Mouse (Mus musculus): ENCODE data around the gene Otud3.

Otud3 gene

DNA sequence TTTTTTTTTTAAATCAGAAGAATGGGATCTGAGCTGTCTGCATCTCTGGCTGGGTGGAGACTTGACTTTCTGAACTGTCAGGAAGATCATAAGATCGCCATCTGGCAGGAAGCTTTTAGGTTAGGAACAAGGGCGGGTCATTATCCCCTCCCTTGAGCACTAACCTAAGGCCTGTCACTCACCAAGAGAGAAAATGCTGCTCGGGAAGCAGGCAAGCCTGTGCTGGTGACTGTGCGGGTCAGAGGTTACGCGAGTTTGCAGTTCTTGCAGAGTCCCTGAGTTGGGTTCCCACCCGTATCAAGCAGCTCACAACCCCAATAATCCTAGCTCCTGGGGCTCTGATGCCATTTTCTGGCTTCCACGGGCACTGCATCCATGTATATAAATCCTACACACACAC, 45.1 kb downstream of the Otud3 start:
- Histone ChIP-seq H3K36me3 (ENCODE audit: insufficient read depth, low read length) (no peaks in the 10 kb centered on the region), H3K27me3 (ENCODE audit: insufficient read depth, low read length) (no peaks in the 10 kb centered on the region), H3K4me1 (replicated peaks; ENCODE audit: low read depth, low read length) (peaks cover 38% of the 10 kb centered on the region), H3K4me3 (replicated peaks; ENCODE audit: low read length) (no peak overlapping the region), H3K9me3 (ENCODE audit: low read length) (no peaks in the 10 kb centered on the region; the same call in 1 of the 2 replicates)
- no peak for TF ChIP-seq CTCF (conservative IDR thresholded peaks at IDR 0.05; ENCODE audit: low read length)
- no peak for TF ChIP-seq POU5F1 (IDR thresholded peaks at IDR 0.05; ENCODE audit: borderline replicate concordance, low read length)
- no peak for TF ChIP-seq NANOG (IDR thresholded peaks at IDR 0.05; ENCODE audit: borderline replicate concordance, low read length)

DNA sequence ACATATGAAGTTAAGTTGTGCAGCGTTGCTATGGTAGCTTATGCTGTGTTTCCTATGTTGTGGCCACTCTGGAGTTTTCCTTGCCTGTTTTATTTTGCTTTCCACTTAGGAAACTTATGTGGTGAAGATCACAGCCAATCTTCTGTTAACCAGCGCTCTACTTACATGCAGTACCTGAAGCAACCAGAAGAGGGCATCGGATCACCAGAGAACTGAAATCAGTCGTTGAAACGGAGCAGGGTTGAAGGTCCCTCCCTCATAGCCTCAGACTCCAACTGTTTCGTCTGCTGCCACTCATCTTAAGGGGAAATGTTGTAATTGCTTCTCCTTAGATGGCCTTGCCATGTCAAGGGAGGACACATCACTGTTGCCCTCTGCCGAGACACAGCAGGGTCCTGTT, 47.3 kb downstream of the Otud3 start:
- Histone ChIP-seq H3K4me3 (replicated peaks; ENCODE audit: low read length) (no peak overlapping the region), H3K27me3 (ENCODE audit: insufficient read depth, low read length) (no peaks in the 10 kb centered on the region), H3K36me3 (ENCODE audit: insufficient read depth, low read length) (no peaks in the 10 kb centered on the region), H3K9me3 (ENCODE audit: low read length) (0 out of 2 replicates have a peak, but pooled peaks cover 3% of the 10 kb centered on the region), H3K4me1 (replicated peaks; ENCODE audit: low read depth, low read length) (peaks cover 60% of the 10 kb centered on the region)
- TF ChIP-seq NANOG (IDR thresholded peaks at IDR 0.05; ENCODE audit: borderline replicate concordance, low read length) = no peak
- TF ChIP-seq CTCF (conservative IDR thresholded peaks at IDR 0.05; ENCODE audit: low read length) = peak; percentile 84

DNA sequence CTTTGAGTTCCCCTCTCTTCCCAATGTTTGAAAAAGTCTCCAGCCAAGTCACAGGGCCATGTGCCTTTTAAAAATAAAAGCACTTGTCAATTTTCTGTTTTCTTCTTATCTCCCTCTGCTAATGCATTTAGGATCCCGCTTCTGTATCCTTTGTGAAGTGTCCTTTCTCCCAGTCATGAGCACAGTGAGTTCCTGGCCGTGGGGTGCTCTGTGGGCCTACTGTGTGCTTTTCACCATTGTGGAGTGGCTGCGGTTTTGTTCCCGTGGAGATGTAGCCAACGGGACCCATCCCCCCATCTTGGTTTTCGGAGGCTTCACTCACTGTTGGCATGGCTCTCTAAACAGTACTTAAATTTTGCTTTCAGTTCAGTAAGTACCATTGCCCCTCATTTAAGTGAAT, 47.8 kb downstream of the Otud3 start:
- no peaks in the 10 kb centered on the region for H3K36me3 ChIP-seq (ENCODE audit: insufficient read depth, low read length)
- no peak overlapping the region for H3K4me3 ChIP-seq (replicated peaks; ENCODE audit: low read length)
- H3K9me3 ChIP-seq (ENCODE audit: low read length) = 0 out of 2 replicates have a peak, but pooled peaks cover 3% of the 10 kb centered on the region
- H3K27me3 ChIP-seq (ENCODE audit: insufficient read depth, low read length) = no peaks in the 10 kb centered on the region
- H3K4me1 ChIP-seq (replicated peaks; ENCODE audit: low read depth, low read length) = peaks cover 65% of the 10 kb centered on the region
- no peak for TF ChIP-seq POU5F1 (IDR thresholded peaks at IDR 0.05; ENCODE audit: borderline replicate concordance, low read length)
- no peak for TF ChIP-seq CTCF (conservative IDR thresholded peaks at IDR 0.05; ENCODE audit: low read length)
- TF ChIP-seq NANOG (IDR thresholded peaks at IDR 0.05; ENCODE audit: borderline replicate concordance, low read length) = no peak

DNA sequence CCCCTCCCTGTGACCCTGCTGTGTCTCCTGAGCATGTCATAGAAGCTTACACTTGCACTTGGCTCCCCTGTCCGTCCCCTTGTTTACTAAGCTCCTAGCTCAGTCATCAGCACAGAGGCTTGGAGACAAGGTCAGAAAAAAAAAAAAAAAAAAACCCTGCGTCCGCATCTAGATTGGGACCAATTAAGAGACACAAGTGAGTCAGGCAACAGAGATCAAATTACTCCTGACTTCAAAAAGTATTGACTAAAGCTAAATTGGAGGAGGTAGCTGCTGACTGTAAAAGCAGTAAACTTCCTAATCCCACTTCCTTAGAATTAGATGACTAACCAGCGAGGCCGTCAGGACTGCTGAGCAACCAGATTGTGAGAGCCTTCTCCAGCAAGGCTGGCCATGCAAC, 48.7 kb downstream of the Otud3 start:
- Histone ChIP-seq H3K36me3 (ENCODE audit: insufficient read depth, low read length) (no peaks in the 10 kb centered on the region), H3K9me3 (ENCODE audit: low read length) (0 out of 2 replicates have a peak, but pooled peaks cover 3% of the 10 kb centered on the region), H3K4me3 (replicated peaks; ENCODE audit: low read length) (no peak overlapping the region), H3K27me3 (ENCODE audit: insufficient read depth, low read length) (no peaks in the 10 kb centered on the region), H3K4me1 (replicated peaks; ENCODE audit: low read depth, low read length) (peaks cover 71% of the 10 kb centered on the region)
- TF ChIP-seq POU5F1 (IDR thresholded peaks at IDR 0.05; ENCODE audit: borderline replicate concordance, low read length) (no peak), CTCF (conservative IDR thresholded peaks at IDR 0.05; ENCODE audit: low read length) (no peak), NANOG (IDR thresholded peaks at IDR 0.05; ENCODE audit: borderline replicate concordance, low read length) (no peak)

DNA sequence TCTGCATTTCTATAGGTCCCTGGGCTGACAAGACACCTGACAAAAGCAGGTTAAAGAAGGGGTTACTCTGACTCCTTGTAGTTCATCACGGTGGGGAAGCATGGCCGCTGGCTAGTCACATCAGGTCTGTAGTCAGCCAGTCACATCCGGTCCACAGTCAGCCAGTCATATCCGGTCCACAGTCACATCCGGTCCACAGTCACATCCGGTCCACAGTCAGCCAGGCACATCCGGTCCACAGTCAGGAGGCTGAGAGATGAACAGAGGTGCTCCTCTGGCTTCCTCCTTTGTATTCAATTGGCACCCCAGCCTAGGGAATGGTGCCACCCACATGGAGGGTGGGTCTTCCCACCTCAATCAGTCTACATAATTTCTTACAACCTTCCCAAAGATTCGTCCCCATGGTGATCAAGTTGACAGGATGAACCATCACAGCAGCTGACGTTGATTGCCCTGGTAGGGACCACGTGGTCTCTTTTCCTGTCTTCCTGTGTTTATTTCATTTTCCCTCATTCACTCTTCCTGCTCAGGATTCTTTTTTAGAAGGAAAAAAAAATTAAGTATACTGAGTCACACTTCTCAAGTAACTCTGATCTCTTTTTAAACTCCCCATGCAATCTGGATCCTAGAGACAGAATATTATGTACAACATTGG, 50.3 kb downstream of the Otud3 start, which contains the start of gene Pla2g5:
Pla2g5 (minus strand) TSS at position 139 of the 655 bp plus-strand sequence.
- TF ChIP-seq NANOG (IDR thresholded peaks at IDR 0.05; ENCODE audit: borderline replicate concordance, low read length) (no peak), POU5F1 (IDR thresholded peaks at IDR 0.05; ENCODE audit: borderline replicate concordance, low read length) (no peak), CTCF (conservative IDR thresholded peaks at IDR 0.05; ENCODE audit: low read length) (no peak)
- Histone ChIP-seq H3K27me3 (ENCODE audit: insufficient read depth, low read length) (no peaks in the 10 kb centered on the region), H3K4me3 (replicated peaks; ENCODE audit: low read length) (peak within 1 kb of the TSS; percentile 60), H3K9me3 (ENCODE audit: low read length) (0 out of 2 replicates have a peak, but pooled peaks cover 3% of the 10 kb centered on the region), H3K4me1 (replicated peaks; ENCODE audit: low read depth, low read length) (peaks cover 80% of the 10 kb centered on the region), H3K36me3 (ENCODE audit: insufficient read depth, low read length) (peaks cover 1% of the 10 kb centered on the region; the same call in 1 of the 2 replicates)

DNA sequence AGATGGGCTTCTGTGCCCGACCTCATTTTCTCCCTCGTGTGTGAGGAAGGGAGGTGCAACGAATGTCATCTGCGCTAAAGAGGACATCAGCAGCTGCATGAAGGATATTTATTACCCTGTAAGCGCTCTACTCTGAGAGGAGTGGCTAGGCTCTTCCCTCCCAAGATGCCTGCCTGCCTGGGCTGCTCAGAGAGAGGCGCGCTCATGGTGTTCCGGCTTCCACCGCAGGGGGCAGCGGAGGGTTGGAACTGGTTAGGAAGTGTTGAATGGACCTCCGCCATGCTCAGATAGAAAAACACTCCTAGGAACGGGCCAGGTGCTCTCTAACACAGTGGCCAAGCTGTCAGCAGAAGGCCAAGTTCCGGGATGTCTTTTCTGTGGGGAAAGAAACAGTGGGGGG, 54.0 kb downstream of the Otud3 start:
- peaks cover 73% of the 10 kb centered on the region for H3K4me1 ChIP-seq (replicated peaks; ENCODE audit: low read depth, low read length)
- 0 out of 2 replicates have a peak, but pooled peaks cover 3% of the 10 kb centered on the region for H3K9me3 ChIP-seq (ENCODE audit: low read length)
- TF ChIP-seq NANOG (IDR thresholded peaks at IDR 0.05; ENCODE audit: borderline replicate concordance, low read length) (no peak), POU5F1 (IDR thresholded peaks at IDR 0.05; ENCODE audit: borderline replicate concordance, low read length) (no peak), CTCF (conservative IDR thresholded peaks at IDR 0.05; ENCODE audit: low read length) (peak; percentile 60)
- H3K27me3 ChIP-seq (ENCODE audit: insufficient read depth, low read length) = no peaks in the 10 kb centered on the region
- H3K4me3 ChIP-seq (replicated peaks; ENCODE audit: low read length) = peak overlapping the region; percentile 78
- H3K36me3 ChIP-seq (ENCODE audit: insufficient read depth, low read length) = peaks cover 8% of the 10 kb centered on the region

DNA sequence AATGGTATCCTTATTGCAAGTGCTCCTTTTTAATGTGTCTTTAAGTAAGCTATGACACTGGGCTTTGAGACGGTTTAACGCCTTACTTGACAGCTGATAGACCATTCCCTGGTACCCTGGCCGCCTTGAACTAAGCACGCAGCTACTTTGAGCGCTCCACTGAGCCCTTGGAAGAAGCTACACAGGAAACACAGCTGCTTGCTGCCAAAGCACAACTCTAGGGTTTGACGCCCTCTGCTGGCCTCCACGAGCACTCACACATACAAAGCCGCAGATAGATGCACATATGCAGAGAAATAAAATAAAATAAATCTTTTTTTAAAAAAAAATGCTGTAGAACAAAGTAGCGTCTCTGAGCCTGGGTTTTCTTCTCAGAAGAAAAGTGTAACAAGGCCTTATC, 54.5 kb downstream of the Otud3 start:
- Histone ChIP-seq H3K4me3 (replicated peaks; ENCODE audit: low read length) (peak overlapping the region; percentile 78), H3K9me3 (ENCODE audit: low read length) (0 out of 2 replicates have a peak, but pooled peaks cover 3% of the 10 kb centered on the region), H3K36me3 (ENCODE audit: insufficient read depth, low read length) (peaks cover 8% of the 10 kb centered on the region), H3K27me3 (ENCODE audit: insufficient read depth, low read length) (no peaks in the 10 kb centered on the region), H3K4me1 (replicated peaks; ENCODE audit: low read depth, low read length) (peaks cover 68% of the 10 kb centered on the region)
- TF ChIP-seq POU5F1 (IDR thresholded peaks at IDR 0.05; ENCODE audit: borderline replicate concordance, low read length) (no peak), CTCF (conservative IDR thresholded peaks at IDR 0.05; ENCODE audit: low read length) (peak; percentile 72), NANOG (IDR thresholded peaks at IDR 0.05; ENCODE audit: borderline replicate concordance, low read length) (no peak)

DNA sequence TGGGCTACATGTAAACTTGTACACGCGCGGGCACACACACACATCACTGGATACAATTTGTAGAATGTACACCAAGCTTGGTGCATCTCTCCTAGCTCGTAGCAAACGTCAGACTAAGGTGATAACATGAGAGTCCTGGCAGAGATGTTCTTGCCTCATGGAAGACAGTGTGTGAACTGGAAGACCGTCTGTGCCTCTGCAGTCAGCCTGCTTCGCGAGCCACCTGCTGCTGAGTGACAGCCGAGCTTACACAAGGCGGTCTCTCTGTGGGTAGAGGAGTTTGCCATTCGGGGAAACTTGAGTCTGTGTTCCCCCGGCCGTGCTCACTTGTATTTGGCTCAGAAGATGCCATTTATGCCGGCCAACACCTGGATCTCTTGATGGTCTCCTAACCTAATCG, 55.3 kb downstream of the Otud3 start:
- Histone ChIP-seq H3K9me3 (ENCODE audit: low read length) (0 out of 2 replicates have a peak, but pooled peaks cover 1% of the 10 kb centered on the region), H3K36me3 (ENCODE audit: insufficient read depth, low read length) (peaks cover 8% of the 10 kb centered on the region), H3K4me1 (replicated peaks; ENCODE audit: low read depth, low read length) (peaks cover 63% of the 10 kb centered on the region), H3K4me3 (replicated peaks; ENCODE audit: low read length) (no peak overlapping the region), H3K27me3 (ENCODE audit: insufficient read depth, low read length) (no peaks in the 10 kb centered on the region)
- TF ChIP-seq NANOG (IDR thresholded peaks at IDR 0.05; ENCODE audit: borderline replicate concordance, low read length) (no peak), CTCF (conservative IDR thresholded peaks at IDR 0.05; ENCODE audit: low read length) (no peak), POU5F1 (IDR thresholded peaks at IDR 0.05; ENCODE audit: borderline replicate concordance, low read length) (no peak)

Data from E14TG2a.4 (cell line).